Comparison of ENCODE assay signal across 8 mouse cellular contexts in genomic region chr8:70797081-70798070, GRCm38 (mm10). TPM values are rescaled to one million over a fixed set of nuclear protein-coding genes. Genes with fewer than 3 reads are reported as not detected.
DNase-seq lines count a peak whose midpoint lies in the region; ATAC-seq lines count a peak whose summit lies in the region.

No protein-coding gene starts in this region.

- peak; percentile 50 for ATAC-seq in cerebellum, adult (ENCODE audit: insufficient number of reproducible peaks, low FRiP score, low TSS enrichment)
- peak; percentile 87 for ATAC-seq in forebrain, embryonic 13.5 days
- peak; percentile 42 for ATAC-seq in neutrophil, adult 5-6 weeks (ENCODE audit: extremely low read depth, insufficient number of reproducible peaks, low FRiP score, poor library complexity, severe bottlenecking)

- H3K4me3 ChIP-seq in forebrain, embryonic 13.5 days, result peak overlapping the region; percentile 58

- peak overlapping the region; percentile 79 for H3K9ac ChIP-seq in forebrain, embryonic 13.5 days

- no peaks in the 10 kb centered on the region for H3K36me3 ChIP-seq in forebrain, embryonic 13.5 days (ENCODE audit: poor library complexity, severe bottlenecking)

- peaks cover 40% of the 10 kb centered on the region for H3K4me1 ChIP-seq in forebrain, embryonic 13.5 days

- whole genome bisulfite sequencing in forebrain, embryonic 13.5 days, result under 1% methylated on average over 51 of the region's 57 CpGs

- no peaks in the 10 kb centered on the region for H3K9me3 ChIP-seq in forebrain, embryonic 13.5 days (replicated peaks)

- peaks cover 48% of the 10 kb centered on the region for H3K27me3 ChIP-seq in forebrain, embryonic 13.5 days

- peak; percentile 100 for DNase-seq in ES-CJ7 (ENCODE audit: low read depth, low spot score)
- peak; percentile 88 for DNase-seq in heart, postnatal 14 days
- peak; percentile 91 for DNase-seq in layer of hippocampus, adult 11-12 months (ENCODE audit: low spot score)
- DNase-seq in lung, adult 18-20 months, result peak; percentile 94 to 96
- DNase-seq in thymus, adult 18-20 months, result peak; percentile 64 to 81

- intact Hi-C loops in heart, postnatal 14 days (cut with DNase I), result no loop called here

- peak overlapping the region; percentile 85 for H3K4me2 ChIP-seq in forebrain, embryonic 13.5 days

- peak overlapping the region; percentile 59 for H3K27ac ChIP-seq in forebrain, embryonic 13.5 days

RNA-seq across cellular contexts. Expression of gene Mast3, which starts 7.5 kb away (rescaled TPM):
- polyA plus RNA-seq in forebrain, embryonic 13.5 days (2015; fragmentation: Nextera tagmentation; extraction: Ambion mirVana), result 15.8 and 16.0 TPM in 2 replicates
- 10 to 100 TPM in 1 of 2 experiments, 1 to 10 TPM in 1; 9.4 to 11.1 TPM for total RNA-seq in heart, postnatal 14 days (2021)
- 30.7 and 40.2 TPM in 2 replicates for total RNA-seq in neutrophil, adult 5-6 weeks (2017)

RNA-seq across cellular contexts. Expression of gene Il12rb1, which starts 10.9 kb away (rescaled TPM):
- 0.09 TPM in 1 of 2 replicates, not detected in the other for polyA plus RNA-seq in forebrain, embryonic 13.5 days (2015; fragmentation: Nextera tagmentation; extraction: Ambion mirVana)
- total RNA-seq in heart, postnatal 14 days (2021), result under 1 TPM; 0.12 to 0.59 TPM
- total RNA-seq in neutrophil, adult 5-6 weeks (2017), result 0.98 and 3.1 TPM in 2 replicates

RNA-seq across cellular contexts. Expression of gene Pik3r2, which starts 20.9 kb away (rescaled TPM):
- polyA plus RNA-seq in forebrain, embryonic 13.5 days (2015; fragmentation: Nextera tagmentation; extraction: Ambion mirVana), result 84.3 and 84.6 TPM in 2 replicates
- 10 to 100 TPM; 31.4 to 33.1 TPM for total RNA-seq in heart, postnatal 14 days (2021)
- total RNA-seq in neutrophil, adult 5-6 weeks (2017), result 19.9 and 20.3 TPM in 2 replicates

RNA-seq across cellular contexts. Expression of gene Mpv17l2, which starts 36.6 kb away (rescaled TPM):
- polyA plus RNA-seq in forebrain, embryonic 13.5 days (2015; fragmentation: Nextera tagmentation; extraction: Ambion mirVana), result 44.8 and 48.0 TPM in 2 replicates
- total RNA-seq in heart, postnatal 14 days (2021), result 10 to 100 TPM; 29.3 to 29.9 TPM
- 4.5 and 4.8 TPM in 2 replicates for total RNA-seq in neutrophil, adult 5-6 weeks (2017)

RNA-seq across cellular contexts. Expression of gene Arrdc2, which starts 42.1 kb away (rescaled TPM):
- polyA plus RNA-seq in forebrain, embryonic 13.5 days (2015; fragmentation: Nextera tagmentation; extraction: Ambion mirVana), result 5.6 and 5.7 TPM in 2 replicates
- total RNA-seq in heart, postnatal 14 days (2021), result 10 to 100 TPM; 22.4 to 23.9 TPM
- total RNA-seq in neutrophil, adult 5-6 weeks (2017), result 20.7 and 24.9 TPM in 2 replicates

Comparison
In these comparisons a context has a peak if more than half of its experiments do, and no peak if none do; other contexts are left out.
1. Peak in every context shown above with its lines: DNase-seq, ATAC-seq, H3K4me3 ChIP-seq and H3K27ac ChIP-seq.